Mouse (Mus musculus) adrenal gland, postnatal 10 days (tissue): Measurements from ENCODE around the gene Cfap161. TPM values are rescaled to one million over a fixed set of nuclear protein-coding genes. Genes with fewer than 3 reads are reported as not detected.

Experiments used
- DNase-seq: peaks from one replicate; pipeline ENCODE4 v3.0.0; 2021; ENCODE audit warnings: mixed read lengths
- total RNA-seq, 2 experiments: library from RNA; stranded (reverse); gene quantifications; 2 replicates each; pipeline ENCODE4 v1.2.3; 2021

Cfap161 gene
- total RNA-seq, 2 experiments from 2014 or later, result 0.33 TPM; not detected in 1

DNA sequence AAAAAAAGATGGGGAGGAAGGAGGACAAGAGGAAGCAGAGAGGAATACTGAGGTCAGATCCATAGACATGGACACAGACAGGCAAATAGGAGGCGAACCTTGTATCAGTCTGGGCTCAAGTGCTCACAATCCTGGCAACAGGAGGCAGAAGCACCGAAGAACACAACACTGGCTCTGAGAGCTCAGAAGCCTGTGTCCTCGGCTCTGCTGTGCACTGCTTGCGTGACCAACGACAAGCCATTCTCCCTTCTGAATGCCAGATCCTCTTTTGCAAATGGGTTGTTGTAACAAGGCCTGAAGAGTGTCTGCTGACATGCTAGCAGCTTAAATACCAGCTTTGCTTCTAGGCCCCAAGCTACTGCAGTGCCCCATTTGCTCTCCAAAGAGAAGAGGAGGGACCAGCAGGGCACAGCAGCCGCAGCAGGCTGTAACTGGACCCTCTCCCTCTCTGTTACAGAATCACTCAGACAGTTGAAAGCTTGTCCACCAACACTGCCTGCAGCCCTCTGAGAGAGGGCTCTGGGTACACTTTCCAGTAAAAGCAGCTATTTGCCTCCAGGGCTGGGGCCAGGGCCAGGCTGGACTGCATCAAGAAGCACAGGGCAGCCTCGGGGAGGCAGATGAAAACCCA is 54.9 kb downstream of the Cfap161 start:
- no peak for DNase-seq

- no peak for DNase-seq
Observed at GRCm38 (mm10) chr7:83738623-83739462, 55.8 kb downstream of the Cfap161 start.

DNA sequence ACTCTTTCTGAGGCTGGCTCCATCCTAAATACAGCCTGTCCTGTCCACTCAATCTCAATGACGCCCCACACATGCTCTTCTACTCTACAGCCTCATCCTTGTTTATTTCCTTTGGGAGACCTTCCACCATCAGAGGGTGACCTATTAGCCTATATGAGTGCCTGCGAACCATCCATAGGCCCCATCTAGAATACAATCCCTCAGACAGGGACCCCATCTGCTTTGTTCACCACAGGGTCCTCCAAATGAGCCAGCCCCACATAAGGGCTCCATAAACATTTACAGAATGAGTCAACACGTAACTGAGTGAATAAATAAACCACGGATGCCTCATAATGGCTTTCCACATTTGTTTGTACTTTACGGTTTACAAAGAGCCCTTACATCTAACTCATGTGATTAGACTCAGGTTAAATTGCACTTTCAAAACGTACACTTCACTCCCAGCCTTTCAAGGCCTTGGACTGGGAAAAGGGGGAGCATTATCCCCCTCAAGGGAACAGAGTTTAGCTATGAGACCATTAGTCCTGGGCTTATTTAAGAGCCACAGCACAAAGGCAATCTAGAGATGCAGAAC is 56.7 kb downstream of the Cfap161 start:
- DNase-seq, result no peak

- DNase-seq, result no peak
Observed at GRCm38 (mm10) chr7:83736341-83737115, 58.2 kb downstream of the Cfap161 start.

GRCm38 (mm10) chr7:83735108-83735781 is 59.4 kb downstream of the Cfap161 start:
- DNase-seq, result no peak

DNA sequence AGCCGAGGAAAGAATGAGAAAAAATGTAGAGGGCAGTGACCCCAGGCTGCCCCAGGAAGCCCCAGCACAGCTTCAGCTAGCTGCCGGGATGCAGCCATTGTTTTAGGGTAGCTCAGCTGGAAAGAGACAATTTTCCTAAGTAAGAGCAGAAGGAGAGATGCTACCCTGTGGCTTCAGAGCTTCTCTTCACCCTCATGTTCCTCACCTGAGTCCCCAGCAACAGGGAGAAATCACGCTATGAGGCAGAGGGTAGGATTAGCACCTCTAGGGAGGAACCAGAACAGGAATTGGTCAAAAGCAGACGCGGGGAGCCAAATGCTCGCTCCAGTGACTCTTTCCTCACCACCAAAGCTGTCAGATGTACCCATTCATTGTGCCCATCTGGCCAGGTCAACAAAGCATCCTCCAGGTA is 60.0 kb downstream of the Cfap161 start:
- DNase-seq, result no peak

DNA sequence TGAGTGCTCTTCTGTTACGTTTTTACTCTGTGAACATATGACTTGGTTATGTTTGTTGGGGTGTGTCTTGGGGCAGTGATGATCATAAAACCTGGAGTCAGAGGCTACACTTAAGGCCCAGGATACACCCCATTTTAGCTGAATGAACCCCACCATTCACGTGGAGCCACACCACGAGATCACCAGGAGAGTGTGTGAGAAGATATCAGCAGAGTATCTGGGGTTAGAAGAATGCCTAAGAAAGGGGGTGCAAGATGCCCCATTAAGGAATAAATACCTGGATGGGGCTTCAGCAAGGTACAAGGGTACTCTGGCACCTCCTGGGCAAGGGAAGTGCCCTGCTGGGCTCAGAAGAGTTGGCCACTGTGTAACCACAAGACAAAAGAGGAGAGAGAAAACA is 60.4 kb downstream of the Cfap161 start:
- no peak for DNase-seq

- DNase-seq, result no peak
Observed at GRCm38 (mm10) chr7:83732781-83733180, 61.9 kb downstream of the Cfap161 start.

- DNase-seq, result no peak
Observed at GRCm38 (mm10) chr7:83731961-83732666, 62.6 kb downstream of the Cfap161 start.

- DNase-seq, result no peak
Observed at GRCm38 (mm10) chr7:83731297-83731696, 63.4 kb downstream of the Cfap161 start.

- no peak for DNase-seq
Observed at GRCm38 (mm10) chr7:83726936-83727632, 67.6 kb downstream of the Cfap161 start.

GRCm38 (mm10) chr7:83725801-83726200 is 68.9 kb downstream of the Cfap161 start:
- DNase-seq, result no peak

GRCm38 (mm10) chr7:83724541-83724940 is 70.1 kb downstream of the Cfap161 start:
- DNase-seq, result no peak

Other genes starting within 250 kb of the Cfap161 start
- gene Tmc3, start 210.0 kb downstream of the Cfap161 start, total RNA-seq, result 1 to 10 TPM in 1 of 2 experiments, under 1 TPM in 1; 0.72 to 1.5 TPM
- 10 to 100 TPM; 30.1 to 35.2 TPM for gene Stard5, start 162.9 kb downstream of the Cfap161 start, total RNA-seq
- gene Il16, start 49.2 kb downstream of the Cfap161 start, total RNA-seq, result 10 to 100 TPM in 1 of 2 experiments, 1 to 10 TPM in 1; 8.3 to 10.1 TPM
- 10 to 100 TPM; 19.4 to 21.3 TPM for gene Tlnrd1, start 89.4 kb upstream of the Cfap161 start, total RNA-seq
- gene Mesd, start 89.6 kb upstream of the Cfap161 start, total RNA-seq, result 10 to 100 TPM; 80.5 to 82.5 TPM